Mouse (Mus musculus): ENCODE data around the gene Ptbp1. TPM values are rescaled to one million over a fixed set of nuclear protein-coding genes. Genes with fewer than 3 reads are reported as not detected.

The Ptbp1 gene
- polyA plus RNA-seq, 1 experiment from 2014 or later, result 74.0 TPM

DNA sequence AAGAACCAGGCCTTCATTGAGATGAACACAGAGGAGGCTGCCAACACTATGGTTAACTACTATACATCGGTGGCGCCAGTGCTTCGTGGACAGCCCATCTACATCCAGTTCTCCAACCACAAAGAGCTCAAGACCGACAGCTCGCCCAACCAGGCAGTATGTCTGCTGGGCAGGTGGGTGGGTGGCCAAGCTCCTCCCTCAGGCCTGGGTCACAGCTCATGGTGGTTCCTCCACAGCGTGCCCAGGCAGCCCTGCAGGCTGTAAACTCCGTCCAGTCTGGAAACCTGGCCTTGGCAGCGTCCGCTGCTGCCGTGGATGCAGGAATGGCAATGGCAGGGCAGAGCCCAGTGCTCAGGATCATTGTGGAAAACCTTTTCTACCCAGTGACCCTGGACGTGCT lies 4.9 kb downstream of the Ptbp1 start:
- ATAC-seq (ENCODE audit: low FRiP score, low TSS enrichment), result no peak
- H3K4me1 ChIP-seq (ENCODE audit: control insufficient read depth, insufficient read depth, low read length), result peaks cover 31% of the 10 kb centered on the region
- peaks cover 65% of the 10 kb centered on the region for H3K36me3 ChIP-seq (ENCODE audit: control insufficient read depth, insufficient read depth, low read length)

DNA sequence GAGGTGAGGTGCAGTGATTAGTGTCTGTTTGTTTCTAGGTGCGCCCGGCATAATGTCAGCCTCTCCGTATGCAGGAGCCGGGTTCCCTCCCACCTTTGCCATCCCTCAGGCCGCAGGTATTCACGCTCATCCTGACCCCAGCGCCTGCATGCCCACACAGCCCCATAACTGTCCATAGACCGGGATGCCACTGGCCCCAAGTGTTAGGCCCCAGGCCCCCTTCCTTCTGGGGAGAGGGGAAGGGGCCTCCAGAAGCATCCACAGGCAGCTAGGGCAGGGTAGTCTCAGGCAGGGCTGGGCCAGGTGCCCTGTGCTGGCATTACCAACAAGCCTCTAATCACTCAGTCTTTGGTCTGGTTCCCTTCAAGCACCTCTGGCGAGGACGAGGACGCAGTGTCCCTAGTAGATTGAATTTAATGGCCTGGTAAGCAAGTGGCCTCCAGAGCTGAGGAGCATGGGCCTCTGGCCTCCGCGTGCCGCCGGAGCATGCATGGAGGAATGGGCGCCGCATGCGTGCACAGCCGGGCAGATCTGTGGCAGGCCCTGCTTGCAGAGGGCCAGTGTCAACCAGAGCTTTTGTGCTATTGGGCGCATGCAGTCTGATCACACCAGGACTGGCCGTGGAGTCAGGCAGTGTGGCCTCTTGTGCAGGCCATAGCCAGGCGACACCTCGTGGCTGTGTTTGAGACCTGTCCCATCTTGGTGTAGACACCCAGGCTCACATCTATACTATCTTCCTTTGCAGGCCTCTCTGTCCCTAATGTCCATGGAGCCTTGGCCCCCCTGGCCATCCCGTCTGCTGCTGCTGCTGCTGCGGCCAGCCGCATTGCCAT lies 6.1 kb downstream of the Ptbp1 start:
- WGBS, result 92% methylated on average over 26 of the region's 26 CpGs
- DNase-seq (no peak), ATAC-seq (ENCODE audit: low FRiP score, low TSS enrichment) (no peak)
- H3K9ac ChIP-seq (replicated peaks; ENCODE audit: low read length), result no peak overlapping the region
- H3K4me1 ChIP-seq (ENCODE audit: control insufficient read depth, insufficient read depth, low read length), result peaks cover 31% of the 10 kb centered on the region
- H3K27ac ChIP-seq (replicated peaks; ENCODE audit: low read depth, low read length), result no peak overlapping the region
- H3K9me3 ChIP-seq (ENCODE audit: control insufficient read depth, low read length), result no peaks in the 10 kb centered on the region
- peaks cover 77% of the 10 kb centered on the region for H3K36me3 ChIP-seq (ENCODE audit: control insufficient read depth, insufficient read depth, low read length)
- H3K4me3 ChIP-seq (replicated peaks; ENCODE audit: low read depth, low read length), result no peak overlapping the region
- no peak overlapping the region for H3K4me2 ChIP-seq (ENCODE audit: low read length)
- no peaks in the 10 kb centered on the region for H3K27me3 ChIP-seq (ENCODE audit: control insufficient read depth, insufficient read depth, low read length)

More for the DNA sequence above, 4.9 kb downstream of the Ptbp1 start:
- no peak overlapping the region for H3K4me3 ChIP-seq (replicated peaks; ENCODE audit: low read depth, low read length)
- 87% methylated on average over 11 of the region's 11 CpGs for WGBS
- H3K9ac ChIP-seq (replicated peaks; ENCODE audit: low read length), result no peak overlapping the region
- no peak overlapping the region for H3K4me2 ChIP-seq (ENCODE audit: low read length)
- no peak overlapping the region for H3K27ac ChIP-seq (replicated peaks; ENCODE audit: low read depth, low read length)
- no peaks in the 10 kb centered on the region for H3K27me3 ChIP-seq (ENCODE audit: control insufficient read depth, insufficient read depth, low read length)
- H3K9me3 ChIP-seq (ENCODE audit: control insufficient read depth, low read length), result no peaks in the 10 kb centered on the region
- no peak for DNase-seq

GRCm38 (mm10) chr10:79861230-79862048 lies 7.2 kb downstream of the Ptbp1 start:
- H3K4me3 ChIP-seq (replicated peaks; ENCODE audit: low read depth, low read length), result no peak overlapping the region
- no peaks in the 10 kb centered on the region for H3K9me3 ChIP-seq (ENCODE audit: control insufficient read depth, low read length)
- ATAC-seq (ENCODE audit: low FRiP score, low TSS enrichment) (no peak), DNase-seq (no peak)
- no peaks in the 10 kb centered on the region for H3K27me3 ChIP-seq (ENCODE audit: control insufficient read depth, insufficient read depth, low read length)
- 0 out of 2 replicates have a peak overlapping the region, but pooled peaks have one; percentile 5 for H3K27ac ChIP-seq (replicated peaks; ENCODE audit: low read depth, low read length)
- H3K4me2 ChIP-seq (ENCODE audit: low read length), result no peak overlapping the region
- no peak overlapping the region for H3K9ac ChIP-seq (replicated peaks; ENCODE audit: low read length)
- 78% methylated on average over 25 of the region's 25 CpGs for WGBS
- peaks cover 21% of the 10 kb centered on the region for H3K4me1 ChIP-seq (ENCODE audit: control insufficient read depth, insufficient read depth, low read length)
- H3K36me3 ChIP-seq (ENCODE audit: control insufficient read depth, insufficient read depth, low read length), result peaks cover 88% of the 10 kb centered on the region

- DNase-seq, result no peak
- Histone ChIP-seq H3K4me1 (ENCODE audit: control insufficient read depth, insufficient read depth, low read length) (peaks cover 14% of the 10 kb centered on the region), H3K9me3 (ENCODE audit: control insufficient read depth, low read length) (no peaks in the 10 kb centered on the region), H3K27ac (replicated peaks; ENCODE audit: low read depth, low read length) (0 out of 2 replicates have a peak overlapping the region, but pooled peaks have one; percentile 32), H3K4me3 (replicated peaks; ENCODE audit: low read depth, low read length) (no peak overlapping the region), H3K27me3 (ENCODE audit: control insufficient read depth, insufficient read depth, low read length) (no peaks in the 10 kb centered on the region), H3K36me3 (ENCODE audit: control insufficient read depth, insufficient read depth, low read length) (peaks cover 90% of the 10 kb centered on the region), H3K4me2 (ENCODE audit: low read length) (no peak overlapping the region), H3K9ac (replicated peaks; ENCODE audit: low read length) (no peak overlapping the region)
- 84% methylated on average over 23 of the region's 23 CpGs for WGBS
- no peak for ATAC-seq (ENCODE audit: low FRiP score, low TSS enrichment)
Measured at GRCm38 (mm10) chr10:79862049-79862788, 8.0 kb downstream of the Ptbp1 start.

DNA sequence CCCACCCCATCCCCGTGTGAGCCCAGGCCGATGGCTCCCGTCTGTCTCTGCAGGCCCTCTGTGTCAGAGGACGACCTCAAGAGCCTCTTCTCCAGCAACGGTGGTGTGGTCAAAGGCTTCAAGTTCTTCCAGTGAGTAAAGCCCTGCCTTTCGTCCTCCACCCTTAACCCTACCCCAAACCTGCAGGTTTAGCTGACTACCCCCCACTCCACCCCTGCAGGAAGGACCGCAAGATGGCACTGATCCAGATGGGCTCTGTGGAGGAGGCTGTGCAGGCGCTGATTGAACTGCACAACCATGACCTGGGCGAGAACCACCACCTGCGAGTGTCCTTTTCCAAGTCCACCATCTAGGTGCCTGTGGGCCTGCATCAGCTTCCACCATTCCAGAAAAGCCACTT lies 8.7 kb downstream of the Ptbp1 start:
- Histone ChIP-seq H3K4me3 (replicated peaks; ENCODE audit: low read depth, low read length) (no peak overlapping the region), H3K9me3 (ENCODE audit: control insufficient read depth, low read length) (no peaks in the 10 kb centered on the region), H3K27me3 (ENCODE audit: control insufficient read depth, insufficient read depth, low read length) (no peaks in the 10 kb centered on the region), H3K9ac (replicated peaks; ENCODE audit: low read length) (no peak overlapping the region), H3K4me2 (ENCODE audit: low read length) (no peak overlapping the region), H3K36me3 (ENCODE audit: control insufficient read depth, insufficient read depth, low read length) (peaks cover 89% of the 10 kb centered on the region), H3K27ac (replicated peaks; ENCODE audit: low read depth, low read length) (no peak overlapping the region), H3K4me1 (ENCODE audit: control insufficient read depth, insufficient read depth, low read length) (peaks cover 6% of the 10 kb centered on the region; the same call in 1 of the 2 replicates)
- DNase-seq (no peak), ATAC-seq (ENCODE audit: low FRiP score, low TSS enrichment) (no peak)
- 78% methylated on average over 10 of the region's 10 CpGs for WGBS

- no peak for DNase-seq
- H3K9ac ChIP-seq (replicated peaks; ENCODE audit: low read length), result no peak overlapping the region; the same call in 1 of the 2 replicates
- no peak for ATAC-seq (ENCODE audit: low FRiP score, low TSS enrichment)
- H3K4me2 ChIP-seq (ENCODE audit: low read length), result no peak overlapping the region
- H3K27me3 ChIP-seq (ENCODE audit: control insufficient read depth, insufficient read depth, low read length), result no peaks in the 10 kb centered on the region
- H3K36me3 ChIP-seq (ENCODE audit: control insufficient read depth, insufficient read depth, low read length), result peaks cover 83% of the 10 kb centered on the region
- H3K27ac ChIP-seq (replicated peaks; ENCODE audit: low read depth, low read length), result peak overlapping the region; percentile 41; the same call in 1 of the 2 replicates
- no peak overlapping the region for H3K4me3 ChIP-seq (replicated peaks; ENCODE audit: low read depth, low read length)
- no peaks in the 10 kb centered on the region for H3K9me3 ChIP-seq (ENCODE audit: control insufficient read depth, low read length)
- 61% methylated on average over 10 of the region's 10 CpGs for WGBS
- H3K4me1 ChIP-seq (ENCODE audit: control insufficient read depth, insufficient read depth, low read length), result 0 out of 2 replicates have a peak, but pooled peaks cover 5% of the 10 kb centered on the region
Measured at GRCm38 (mm10) chr10:79864351-79865188, 10.3 kb downstream of the Ptbp1 start.

DNA sequence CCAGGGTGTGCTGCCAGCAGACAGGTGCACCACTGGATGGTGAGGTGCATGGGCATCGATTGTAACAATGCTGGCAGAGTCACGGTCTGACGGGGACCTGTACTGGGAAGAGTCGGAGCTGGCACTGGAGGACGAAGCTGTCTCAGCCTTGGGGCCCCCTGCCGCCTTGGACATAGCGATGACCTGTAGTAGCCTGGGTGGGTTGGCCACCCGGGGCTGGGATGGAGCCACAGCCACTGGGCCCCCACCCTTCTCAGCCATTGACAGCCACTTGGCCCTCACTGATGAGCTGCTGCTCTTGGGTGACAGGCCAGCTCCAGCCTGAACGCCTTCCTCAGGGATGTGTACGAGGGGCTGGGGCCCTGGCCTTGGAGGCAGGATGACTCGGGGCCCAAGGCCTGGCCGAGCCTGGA lies 11.0 kb downstream of the Ptbp1 start:
- ATAC-seq (ENCODE audit: low FRiP score, low TSS enrichment) (0 out of 2 replicates have a peak, but pooled peaks have one; percentile 14), DNase-seq (no peak)
- Histone ChIP-seq H3K27me3 (ENCODE audit: control insufficient read depth, insufficient read depth, low read length) (no peaks in the 10 kb centered on the region), H3K9me3 (ENCODE audit: control insufficient read depth, low read length) (no peaks in the 10 kb centered on the region), H3K9ac (replicated peaks; ENCODE audit: low read length) (no peak overlapping the region; the same call in 1 of the 2 replicates), H3K4me3 (replicated peaks; ENCODE audit: low read depth, low read length) (no peak overlapping the region), H3K27ac (replicated peaks; ENCODE audit: low read depth, low read length) (peak overlapping the region; percentile 41; the same call in 1 of the 2 replicates), H3K4me1 (ENCODE audit: control insufficient read depth, insufficient read depth, low read length) (0 out of 2 replicates have a peak, but pooled peaks cover 5% of the 10 kb centered on the region), H3K36me3 (ENCODE audit: control insufficient read depth, insufficient read depth, low read length) (peaks cover 83% of the 10 kb centered on the region), H3K4me2 (ENCODE audit: low read length) (no peak overlapping the region)
- WGBS, result 62% methylated on average over 12 of the region's 12 CpGs

Measured in midbrain, embryonic 14.5 days (tissue).